Mouse (Mus musculus) urinary bladder, postnatal 25 days (tissue): ENCODE results near the gene Rbm14.
"Not testable (repeated sequence)": the region's sequence is repeated elsewhere in the genome, so short reads cannot be mapped to it uniquely, and the experiment has no call there.

Experiments used
- DNase-seq: peaks from one replicate; pipeline ENCODE4 v3.0.0; 2022; ENCODE audit warnings: low spot score

Gene Rbm14

GRCm38 (mm10) chr19:4812334-4812949 is 1.0 kb upstream of the Rbm14 start:
- not testable (repeated sequence) for DNase-seq

- no peak for DNase-seq
These were observed 442 bp upstream of the Rbm14 start for GRCm38 (mm10) chr19:4811909-4812242.

GRCm38 (mm10) chr19:4810746-4811062 is 730 bp downstream of the Rbm14 start:
- DNase-seq, result no peak

GRCm38 (mm10) chr19:4810309-4810708 is 1.1 kb downstream of the Rbm14 start:
- DNase-seq, result no peak

- no peak for DNase-seq
These were observed 8.2 kb downstream of the Rbm14 start for GRCm38 (mm10) chr19:4803283-4803682.

GRCm38 (mm10) chr19:4802691-4803091 is 8.7 kb downstream of the Rbm14 start:
- DNase-seq, result no peak

- no peak for DNase-seq
These were observed 12.4 kb downstream of the Rbm14 start for GRCm38 (mm10) chr19:4799083-4799482.

- no peak for DNase-seq
These were observed 13.6 kb downstream of the Rbm14 start for GRCm38 (mm10) chr19:4797846-4798245.

- DNase-seq, result no peak
These were observed 15.5 kb downstream of the Rbm14 start for GRCm38 (mm10) chr19:4795929-4796328.

GRCm38 (mm10) chr19:4793831-4794422 is 17.5 kb downstream of the Rbm14 start, which contains the start of gene Rbm4:
TSS of gene Rbm4 (minus strand) at chr19:4793901.
- DNase-seq, result peak; percentile 95

- DNase-seq, result no peak
These were observed 18.1 kb downstream of the Rbm14 start for GRCm38 (mm10) chr19:4793281-4793830.

GRCm38 (mm10) chr19:4786313-4786712 is 25.1 kb downstream of the Rbm14 start:
- no peak for DNase-seq

GRCm38 (mm10) chr19:4785206-4785605 is 26.2 kb downstream of the Rbm14 start:
- DNase-seq, result no peak

GRCm38 (mm10) chr19:4782891-4783290 is 28.5 kb downstream of the Rbm14 start:
- DNase-seq, result no peak

- no peak for DNase-seq
These were observed 38.6 kb downstream of the Rbm14 start for GRCm38 (mm10) chr19:4772785-4773184.

GRCm38 (mm10) chr19:4767507-4768148 is 43.8 kb downstream of the Rbm14 start:
- DNase-seq, result no peak

GRCm38 (mm10) chr19:4762876-4763275 is 48.6 kb downstream of the Rbm14 start:
- DNase-seq, result no peak

GRCm38 (mm10) chr19:4760544-4760943 is 50.9 kb downstream of the Rbm14 start:
- not testable (repeated sequence) for DNase-seq

GRCm38 (mm10) chr19:4756921-4757320 is 54.5 kb downstream of the Rbm14 start:
- DNase-seq, result no peak

- DNase-seq, result peak; percentile 96
These were observed 55.1 kb downstream of the Rbm14 start, which contains the start of gene Rbm4b for GRCm38 (mm10) chr19:4756193-4756911. TSS of gene Rbm4b (plus strand) at chr19:4756497.

GRCm38 (mm10) chr19:4755565-4756192 is 55.8 kb downstream of the Rbm14 start:
- peak; percentile 79 for DNase-seq
